Mouse (Mus musculus) stomach, embryonic 15.5 days (tissue): ENCODE data around the gene Exoc3l. TPM values are rescaled to one million over a fixed set of nuclear protein-coding genes. Genes with fewer than 3 reads are reported as not detected.

Experiments
- ATAC-seq: fragments of 200-750 bp; cut with Nextera tagmentation; 2 replicates; pipeline ENCODE4 v1.8.0; 2017; ENCODE audit warnings: low read depth, moderate number of reproducible peaks, moderate TSS enrichment; ENCODE audit not compliant: insufficient read depth, low FRiP score
- H3K27ac ChIP-seq: fragments of 300-500 bp; sonication (generic); 2 replicates; pipeline ENCODE4 v1.5.1; 2015; ENCODE audit warnings: mild to moderate bottlenecking, inconsistent platforms
- H3K27me3 ChIP-seq: fragments of 300-500 bp; sonication (generic); replicated peaks from 2 replicates; pipeline ENCODE4 v1.6.1; 2015; ENCODE audit warnings: inconsistent platforms
- H3K36me3 ChIP-seq: fragments of 300-500 bp; sonication (generic); 2 replicates; pipeline ENCODE4 v1.6.1; 2015; ENCODE audit warnings: inconsistent platforms
- H3K4me1 ChIP-seq: fragments of 300-500 bp; sonication (generic); 2 replicates; pipeline ENCODE4 v1.6.1; 2015; ENCODE audit warnings: inconsistent platforms
- H3K4me2 ChIP-seq: fragments of 300-500 bp; sonication (generic); 2 replicates; pipeline ENCODE4 v1.6.1; 2015; ENCODE audit warnings: mild to moderate bottlenecking, inconsistent platforms
- H3K4me3 ChIP-seq: fragments of 300-500 bp; sonication (generic); replicated peaks from 2 replicates; pipeline ENCODE4 v1.5.1; 2015; ENCODE audit warnings: inconsistent platforms
- H3K9ac ChIP-seq: fragments of 300-500 bp; sonication (generic); 2 replicates; pipeline ENCODE4 v1.6.1; 2015; ENCODE audit warnings: inconsistent platforms
- H3K9me3 ChIP-seq: fragments of 300-500 bp; sonication (generic); 2 replicates; pipeline ENCODE4 v1.6.1; 2016; ENCODE audit warnings: inconsistent platforms
- WGBS: fragments of 180-500 bp; shearing (Covaris S2); methylation state at CpG from one replicate; pipeline ENCODE4 v1.1.7; 2015; 5-methylcytosine and 5-hydroxymethylcytosine counted together
- microRNA counts: library from miRNA; unstranded; fragments of <30 nt; microRNA quantifications from one replicate; lab custom pipeline; 2016
- microRNA-seq: library from miRNA; unstranded; fragments of <30 nt; microRNA quantifications from one replicate; pipeline ENCODE4, GENCODE M21; 2016
- polyA plus RNA-seq: library from polyadenylated mRNA; unstranded; fragments of >200 nt; fragmentation: Nextera tagmentation; extraction: Ambion mirVana; gene quantifications from 2 replicates; pipeline ENCODE4 v1.2.1, GENCODE M21; 2015

The Exoc3l gene
- polyA plus RNA-seq, 1 experiment from 2014 or later: 10.4 TPM

GRCm38 (mm10) chr8:105241016-105241415, 54.9 kb downstream of the Exoc3l start:
- Histone ChIP-seq H3K36me3 (peaks cover 16% of the 10 kb centered on the region; the same call in 1 of the 2 replicates), H3K27me3 (no peaks in the 10 kb centered on the region), H3K4me2 (no peak overlapping the region), H3K27ac (no peak overlapping the region), H3K9me3 (no peaks in the 10 kb centered on the region), H3K9ac (no peak overlapping the region), H3K4me3 (no peak overlapping the region), H3K4me1 (no peaks in the 10 kb centered on the region)
- ATAC-seq: no peak
- WGBS: 97% methylated on average over 7 of the region's 7 CpGs

MicroRNA genes within 50 kb of the gene (microRNA counts, 519-probe panel; counts per million panel counts)
- 1,912 counts per million, percentile 18 among the panel's probes with 10 or more counts for microRNA mmu-miR-328 (lab: Ali Mortazavi, UCI)

Small RNAs within 50 kb of the gene (microRNA-seq; reads per million reads assigned to microRNA genes)
- gene Gm27320 (not detected), gene Mir328 (187 reads per million, percentile 58 among the genes with 10 or more reads in this experiment)

Other genes starting within 250 kb of the Exoc3l start
- gene Ces3a, start 247.5 kb downstream of the Exoc3l start, polyA plus RNA-seq: not detected in 2 replicates
- gene Ces3b, start 212.3 kb downstream of the Exoc3l start, polyA plus RNA-seq: not detected in 2 replicates
- gene Ces4a, start 164.3 kb downstream of the Exoc3l start, polyA plus RNA-seq: not detected in 2 replicates
- 53.2 and 54.4 TPM in 2 replicates for gene Cbfb, start 125.4 kb downstream of the Exoc3l start, polyA plus RNA-seq
- 26.2 and 26.8 TPM in 2 replicates for gene D230025D16Rik, start 71.0 kb downstream of the Exoc3l start, polyA plus RNA-seq
- gene B3gnt9, start 40.9 kb downstream of the Exoc3l start, polyA plus RNA-seq: 26.1 and 27.4 TPM in 2 replicates
- gene Tradd, start 31.5 kb downstream of the Exoc3l start, polyA plus RNA-seq: 28.5 and 30.3 TPM in 2 replicates
- gene Fbxl8, start 31.5 kb downstream of the Exoc3l start, polyA plus RNA-seq: 3.7 and 4.4 TPM in 2 replicates
- 0.08 and 0.24 TPM in 2 replicates for gene Hsf4, start 26.3 kb downstream of the Exoc3l start, polyA plus RNA-seq
- 1.4 and 1.7 TPM in 2 replicates for gene Nol3, start 20.0 kb downstream of the Exoc3l start, polyA plus RNA-seq
- gene 4931428F04Rik, start 6.2 kb downstream of the Exoc3l start, polyA plus RNA-seq: 9.1 and 10.7 TPM in 2 replicates
- gene E2f4, start 1.6 kb upstream of the Exoc3l start, polyA plus RNA-seq: 80.4 and 83.1 TPM in 2 replicates
- gene Elmo3, start 9.5 kb upstream of the Exoc3l start, polyA plus RNA-seq: 15.9 and 17.1 TPM in 2 replicates
- 2.3 and 2.5 TPM in 2 replicates for gene Lrrc29, start 30.2 kb upstream of the Exoc3l start, polyA plus RNA-seq
- 131 and 132 TPM in 2 replicates for gene Tmem208, start 30.3 kb upstream of the Exoc3l start, polyA plus RNA-seq
- 2.5 and 3.0 TPM in 2 replicates for gene Fhod1, start 51.9 kb upstream of the Exoc3l start, polyA plus RNA-seq
- gene Slc9a5, start 52.7 kb upstream of the Exoc3l start, polyA plus RNA-seq: 1.9 and 2.0 TPM in 2 replicates
- gene Plekhg4, start 77.2 kb upstream of the Exoc3l start, polyA plus RNA-seq: 0.21 and 0.30 TPM in 2 replicates
- not detected in 2 replicates for gene Kctd19, start 117.4 kb upstream of the Exoc3l start, polyA plus RNA-seq
- 0.09 TPM in 1 of 2 replicates, not detected in the other for gene Lrrc36, start 117.5 kb upstream of the Exoc3l start, polyA plus RNA-seq
- gene Tppp3, start 175.4 kb upstream of the Exoc3l start, polyA plus RNA-seq: 44.7 and 45.5 TPM in 2 replicates
- gene Zdhhc1, start 200.8 kb upstream of the Exoc3l start, polyA plus RNA-seq: 32.2 and 34.7 TPM in 2 replicates
- gene Hsd11b2, start 222.7 kb upstream of the Exoc3l start, polyA plus RNA-seq: 2.5 and 2.7 TPM in 2 replicates